Mouse (Mus musculus) G1E (cell line): Measurements from ENCODE around the gene Krr1. TPM values are rescaled to one million over a fixed set of nuclear protein-coding genes. Genes with fewer than 3 reads are reported as not detected.
A peak's percentile ranks its signal among the peaks of the same experiment; 100 is the strongest.
"Not testable (repeated sequence)": the region's sequence is repeated elsewhere in the genome, so short reads cannot be mapped to it uniquely, and the experiment has no call there.

Source experiments
- ATAC-seq: 2 replicates; pipeline ENCODE4 v1.8.0; 2016; ENCODE audit warnings: mild to moderate bottlenecking; ENCODE audit not compliant: insufficient number of reproducible peaks, poor library complexity, low FRiP score, severe bottlenecking; ENCODE audit errors: extremely low read depth
- DNase-seq: peaks from one replicate; pipeline ENCODE4 v3.0.0; 2012; ENCODE audit warnings: low spot score
- H3K27me3 ChIP-seq: 2 replicates; pipeline ENCODE4 v1.6.1; 2012; ENCODE audit warnings: mild to moderate bottlenecking, low read length, inconsistent platforms; ENCODE audit not compliant: insufficient read depth
- H3K36me3 ChIP-seq: replicated peaks from 2 replicates; pipeline ENCODE3; 2012; ENCODE audit warnings: mild to moderate bottlenecking, inconsistent platforms
- H3K4me1 ChIP-seq: 2 replicates; pipeline ENCODE4 v1.6.1; 2012; ENCODE audit warnings: low read depth, low read length, inconsistent platforms, mixed read lengths; ENCODE audit not compliant: insufficient read depth
- H3K4me3 ChIP-seq: 2 replicates; pipeline ENCODE4 v1.5.1; 2012; ENCODE audit warnings: low read depth, mild to moderate bottlenecking, inconsistent platforms, low read length, moderate library complexity, mixed read lengths
- H3K9me3 ChIP-seq: replicated peaks from 2 replicates; pipeline ENCODE4 v1.6.1; 2012; ENCODE audit warnings: inconsistent platforms
- CTCF ChIP-seq: IDR thresholded peaks from 2 replicates; pipeline ENCODE4 v1.5.1; 2012; ENCODE audit warnings: low read depth, low read length, inconsistent platforms, mixed read lengths
- GATA1 ChIP-seq: IDR thresholded peaks from 2 replicates; pipeline ENCODE4 v1.6.1; 2012; ENCODE audit warnings: borderline replicate concordance, low read length, inconsistent platforms, mixed read lengths
- GATA2 ChIP-seq: IDR thresholded peaks from 2 replicates; pipeline ENCODE4 v1.6.1; 2012; ENCODE audit warnings: low read depth, low read length, inconsistent platforms, borderline replicate concordance
- POLR2AphosphoS5 ChIP-seq: IDR thresholded peaks from 2 replicates; pipeline ENCODE4 v1.6.1; 2012; ENCODE audit warnings: low read depth, low read length, inconsistent platforms; ENCODE audit not compliant: insufficient replicate concordance
- TAL1 ChIP-seq: conservative IDR thresholded peaks from 2 replicates; pipeline ENCODE4 v1.6.1; 2012; ENCODE audit warnings: low read depth, low read length, inconsistent platforms, mixed read lengths
- polyA plus RNA-seq: library from polyadenylated mRNA; stranded (reverse); fragments of >175 nt; gene quantifications from 2 replicates; pipeline ENCODE4 v1.2.3, GENCODE M21; 2012
- total RNA-seq, 2 experiments: library from RNA; stranded (forward) in 1 of 2; stranded (reverse) in 1 of 2; fragments of 200-1000 nt in 1 of 2; fragments of >200 nt in 1 of 2; fragmentation: Nextera tagmentation in 1 of 2; gene quantifications; 2 replicates each; pipeline ENCODE4 v1.2.3; 2014 to 2017

Krr1 gene
- total and polyA plus RNA-seq, 3 experiments, result 2.8 to 107 (median 52.8) TPM

DNA sequence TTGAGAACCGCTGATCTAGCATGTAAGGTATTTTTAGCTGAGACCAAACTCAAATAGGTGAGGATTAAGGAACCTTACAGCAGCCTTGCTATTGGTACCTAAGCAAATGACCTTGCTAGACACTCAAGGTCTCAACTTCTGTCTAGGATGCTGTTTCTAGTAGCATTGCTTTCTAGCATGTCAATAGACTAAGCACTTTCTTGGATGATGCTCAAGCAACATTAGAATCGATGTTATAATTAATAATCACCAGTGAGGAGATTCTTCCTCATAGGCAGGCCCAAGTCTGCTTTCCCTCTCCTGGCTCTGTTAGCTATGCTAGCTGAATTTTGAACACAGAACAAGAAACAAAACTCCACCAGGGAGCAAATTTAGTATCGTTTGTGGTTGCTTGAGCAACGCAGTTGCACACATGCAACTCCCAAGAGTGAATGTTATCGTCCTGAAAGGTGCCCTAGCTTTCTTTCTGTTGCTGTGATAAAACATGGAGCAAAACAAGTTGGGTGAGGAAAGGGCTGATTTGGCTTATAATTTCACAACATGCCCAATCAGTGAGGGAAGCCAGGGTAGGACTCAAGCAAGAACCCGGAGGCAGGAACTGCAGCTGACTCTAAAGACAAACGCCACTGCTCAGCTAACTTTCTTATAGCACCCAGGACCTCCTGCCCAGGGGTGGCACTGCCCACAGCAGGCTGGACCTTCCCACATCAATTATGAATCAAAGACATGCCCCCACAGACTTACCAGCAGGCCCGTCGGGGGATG, 29.5 kb downstream of the Krr1 start:
- H3K4me3 ChIP-seq, result peak overlapping the region; percentile 65; the same call in 1 of the 2 replicates
- DNase-seq, result no peak
- no peak for ATAC-seq

DNA sequence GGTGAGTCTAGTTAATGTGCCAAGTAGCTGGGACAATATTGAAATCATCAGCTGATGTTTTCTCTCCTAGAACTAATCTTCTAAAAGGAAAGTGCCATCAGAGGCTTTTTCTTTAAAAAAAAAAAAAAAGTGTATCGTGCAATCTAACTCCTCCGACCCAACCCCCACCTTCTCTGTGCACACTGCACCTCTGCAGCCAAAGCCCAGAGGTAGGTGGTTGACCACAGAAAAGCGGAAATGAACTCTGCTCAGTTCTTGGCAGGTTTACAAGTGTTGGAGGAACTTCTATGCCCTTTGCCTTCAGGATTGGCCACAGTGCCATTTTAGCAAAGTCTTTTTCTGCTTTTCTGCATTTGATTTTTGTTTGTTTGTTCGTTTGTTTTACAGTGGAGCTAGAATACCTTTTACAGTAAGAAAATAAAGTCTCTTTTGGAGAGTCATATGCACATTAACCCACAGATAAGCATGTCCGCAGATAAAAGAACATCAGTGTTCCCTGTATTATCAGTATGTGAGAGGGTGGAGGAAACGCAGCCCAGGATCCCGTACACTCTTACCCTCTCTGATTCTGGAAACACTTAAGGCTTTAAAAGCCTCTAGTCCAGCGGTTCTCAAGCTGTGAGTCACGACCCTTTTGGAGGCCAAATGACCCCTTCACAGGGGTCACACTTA, 30.2 kb downstream of the Krr1 start, which contains the start of gene Glipr1:
Gene Glipr1, minus strand, starts transcription at position 88 of the 672 bp plus-strand sequence.
- peak; percentile 89 for ATAC-seq
- peak; percentile 46 for DNase-seq
- H3K9me3 ChIP-seq, result no peaks in the 10 kb centered on the region
- TF ChIP-seq CTCF (no peak), GATA1 (no peak), TAL1 (no peak), POLR2AphosphoS5 (no peak), GATA2 (no peak)
- H3K4me3 ChIP-seq, result peak within 1 kb of the TSS; percentile 65; the same call in 1 of the 2 replicates
- H3K27me3 ChIP-seq, result no peaks in the 10 kb centered on the region
- no peaks in the 10 kb centered on the region for H3K36me3 ChIP-seq
- peaks cover 58% of the 10 kb centered on the region for H3K4me1 ChIP-seq

More for the DNA sequence above, 29.5 kb downstream of the Krr1 start:
- no peaks in the 10 kb centered on the region for H3K9me3 ChIP-seq
- no peaks in the 10 kb centered on the region for H3K27me3 ChIP-seq
- TF ChIP-seq GATA2, result no peak
- TF ChIP-seq TAL1, result no peak
- TF ChIP-seq POLR2AphosphoS5, result no peak
- no peak for TF ChIP-seq CTCF
- TF ChIP-seq GATA1, result no peak
- peaks cover 58% of the 10 kb centered on the region for H3K4me1 ChIP-seq
- H3K36me3 ChIP-seq, result no peaks in the 10 kb centered on the region

- peaks cover 19% of the 10 kb centered on the region for H3K4me1 ChIP-seq
- not testable (repeated sequence) for DNase-seq, H3K36me3 ChIP-seq, H3K4me3 ChIP-seq, ATAC-seq, H3K9me3 ChIP-seq, H3K27me3 ChIP-seq
Measured at GRCm38 (mm10) chr10:112009511-112009910, 37.0 kb downstream of the Krr1 start.

DNA sequence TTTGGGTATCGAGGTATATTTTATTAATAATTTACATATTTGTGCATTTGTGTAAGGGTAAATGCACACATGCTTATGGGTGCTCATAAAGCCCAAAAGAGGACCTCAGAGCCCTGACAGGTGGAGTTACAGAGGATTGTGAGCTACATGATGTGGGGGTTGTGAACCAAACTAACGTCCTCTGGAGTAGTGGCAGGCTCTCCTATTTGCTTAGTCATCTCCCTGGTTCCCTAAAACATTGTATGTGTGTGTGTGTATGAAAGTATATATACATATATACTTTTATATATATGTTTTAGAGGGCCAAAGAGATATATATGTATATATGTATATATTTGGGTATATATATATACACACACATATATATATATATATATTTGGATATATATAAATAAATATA, 51.1 kb downstream of the Krr1 start:
- TF ChIP-seq CTCF, result no peak
- TF ChIP-seq TAL1, result no peak
- no peak for TF ChIP-seq GATA1
- TF ChIP-seq GATA2, result no peak
- no peak for TF ChIP-seq POLR2AphosphoS5
- DNase-seq, result no peak
- Histone ChIP-seq H3K27me3 (no peaks in the 10 kb centered on the region), H3K9me3 (no peaks in the 10 kb centered on the region), H3K4me3 (no peak overlapping the region), H3K4me1 (peaks cover 6% of the 10 kb centered on the region), H3K36me3 (no peaks in the 10 kb centered on the region)
- peak; percentile 57 for ATAC-seq

DNA sequence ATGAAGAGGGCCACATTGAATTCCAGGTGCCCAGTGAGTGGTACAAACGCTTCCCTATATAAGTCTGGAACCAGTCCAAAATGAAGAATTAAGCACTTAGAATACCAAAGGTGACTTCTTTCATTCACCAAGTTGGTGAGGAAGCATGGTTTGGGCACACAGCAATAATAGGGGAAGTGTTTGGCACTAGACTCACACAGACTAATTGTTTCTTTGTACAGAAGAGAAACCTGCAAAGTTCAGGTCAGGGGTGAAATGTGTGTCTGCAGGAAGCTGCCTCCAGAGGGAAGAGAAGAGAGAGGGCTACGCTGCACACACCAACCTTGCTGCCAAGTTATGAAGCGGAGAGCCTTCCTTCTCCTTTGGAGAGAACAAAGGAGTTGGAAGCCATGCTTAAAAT, 56.2 kb downstream of the Krr1 start:
- not testable (repeated sequence) for H3K36me3 ChIP-seq, ATAC-seq, H3K9me3 ChIP-seq, DNase-seq, H3K4me1 ChIP-seq, H3K27me3 ChIP-seq, H3K4me3 ChIP-seq

Other genes starting within 250 kb of the Krr1 start
- 12.3 and 20.9 TPM in 2 replicates for gene Glipr1, start 30.0 kb downstream of the Krr1 start, total RNA-seq (2014; fragmentation: Nextera tagmentation)
- 2.4 and 2.5 TPM in 2 replicates for gene Glipr1, start 30.0 kb downstream of the Krr1 start, total RNA-seq (2017)
- 0.43 and 0.46 TPM in 2 replicates for gene Glipr1, start 30.0 kb downstream of the Krr1 start, polyA plus RNA-seq
- gene Glipr1l1, start 87.5 kb downstream of the Krr1 start, total RNA-seq (2014; fragmentation: Nextera tagmentation), result not detected in 2 replicates
- gene Glipr1l1, start 87.5 kb downstream of the Krr1 start, total RNA-seq (2017), result 0.16 TPM in 1 of 2 replicates, not detected in the other
- not detected in 2 replicates for gene Glipr1l1, start 87.5 kb downstream of the Krr1 start, polyA plus RNA-seq
- gene Glipr1l2, start 110.7 kb downstream of the Krr1 start, total RNA-seq (2014; fragmentation: Nextera tagmentation), result not detected in 2 replicates
- 0.11 TPM in 1 of 2 replicates, not detected in the other for gene Glipr1l2, start 110.7 kb downstream of the Krr1 start, total RNA-seq (2017)
- not detected in 2 replicates for gene Glipr1l2, start 110.7 kb downstream of the Krr1 start, polyA plus RNA-seq
- gene Glipr1l3, start 187.7 kb downstream of the Krr1 start, total RNA-seq (2014; fragmentation: Nextera tagmentation), result not detected in 2 replicates
- not detected in 2 replicates for gene Glipr1l3, start 187.7 kb downstream of the Krr1 start, total RNA-seq (2017)
- gene Glipr1l3, start 187.7 kb downstream of the Krr1 start, polyA plus RNA-seq, result not detected in 2 replicates
- not detected in 2 replicates for gene Caps2, start 191.0 kb downstream of the Krr1 start, total RNA-seq (2014; fragmentation: Nextera tagmentation)
- 0.05 and 0.06 TPM in 2 replicates for gene Caps2, start 191.0 kb downstream of the Krr1 start, total RNA-seq (2017)
- gene Caps2, start 191.0 kb downstream of the Krr1 start, polyA plus RNA-seq, result not detected in 2 replicates